Mouse (Mus musculus): ENCODE measurements around the gene Exoc4. TPM values are rescaled to one million over a fixed set of nuclear protein-coding genes. Genes with fewer than 3 reads are reported as not detected.

Exoc4 gene
- polyA plus RNA-seq, 1 experiment = 11.1 TPM

- 85% methylated on average over 3 of the region's 3 CpGs for WGBS
- Histone ChIP-seq H3K4me1 (ENCODE audit: control insufficient read depth, insufficient read depth, low read length) (no peaks in the 10 kb centered on the region), H3K4me3 (replicated peaks; ENCODE audit: extremely low read depth, low read depth, low read length) (no peak overlapping the region)
- DNase-seq = no peak
- TF ChIP-seq CTCF (IDR thresholded peaks at IDR 0.05; ENCODE audit: insufficient read depth, low read length) (no peak), POLR2A (IDR thresholded peaks at IDR 0.05; ENCODE audit: borderline replicate concordance, extremely low read depth, low read depth, low read length) (no peak)
Observed at GRCm38 (mm10) chr6:33831276-33831675, 582.4 kb downstream of the Exoc4 start.

DNA sequence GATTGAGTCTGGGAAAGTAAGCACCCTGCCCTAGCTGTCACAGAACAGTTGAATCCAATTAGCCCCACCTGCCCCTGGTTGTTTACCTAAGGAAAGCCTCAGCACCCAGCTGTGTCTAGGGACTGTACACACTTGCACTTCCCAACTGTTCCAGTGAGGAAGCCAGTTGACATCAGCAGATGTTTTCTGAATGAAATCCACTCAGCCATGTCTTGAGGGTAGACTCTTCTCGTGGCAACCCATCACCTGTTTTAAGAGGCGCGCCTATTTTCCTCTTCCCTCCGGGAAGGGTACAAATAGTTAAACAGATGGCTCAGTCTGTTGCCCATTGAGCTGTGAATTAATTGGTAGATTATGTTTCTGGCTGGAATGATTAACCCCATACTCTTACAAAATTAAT, 584.1 kb downstream of the Exoc4 start:
- 82% methylated on average over 4 of the region's 4 CpGs for WGBS
- H3K4me3 ChIP-seq (replicated peaks; ENCODE audit: extremely low read depth, low read depth, low read length) = no peak overlapping the region
- no peaks in the 10 kb centered on the region for H3K4me1 ChIP-seq (ENCODE audit: control insufficient read depth, insufficient read depth, low read length)
- no peak for DNase-seq
- TF ChIP-seq POLR2A (IDR thresholded peaks at IDR 0.05; ENCODE audit: borderline replicate concordance, extremely low read depth, low read depth, low read length) (no peak), CTCF (IDR thresholded peaks at IDR 0.05; ENCODE audit: insufficient read depth, low read length) (no peak)

- TF ChIP-seq POLR2A (IDR thresholded peaks at IDR 0.05; ENCODE audit: borderline replicate concordance, extremely low read depth, low read depth, low read length) (no peak), CTCF (IDR thresholded peaks at IDR 0.05; ENCODE audit: insufficient read depth, low read length) (no peak)
- H3K4me1 ChIP-seq (ENCODE audit: control insufficient read depth, insufficient read depth, low read length) = no peaks in the 10 kb centered on the region
- WGBS = 69% methylated on average over 3 of the region's 3 CpGs
- DNase-seq = no peak
- no peak overlapping the region for H3K4me3 ChIP-seq (replicated peaks; ENCODE audit: extremely low read depth, low read depth, low read length)
Observed at GRCm38 (mm10) chr6:33836048-33836780, 587.3 kb downstream of the Exoc4 start.

DNA sequence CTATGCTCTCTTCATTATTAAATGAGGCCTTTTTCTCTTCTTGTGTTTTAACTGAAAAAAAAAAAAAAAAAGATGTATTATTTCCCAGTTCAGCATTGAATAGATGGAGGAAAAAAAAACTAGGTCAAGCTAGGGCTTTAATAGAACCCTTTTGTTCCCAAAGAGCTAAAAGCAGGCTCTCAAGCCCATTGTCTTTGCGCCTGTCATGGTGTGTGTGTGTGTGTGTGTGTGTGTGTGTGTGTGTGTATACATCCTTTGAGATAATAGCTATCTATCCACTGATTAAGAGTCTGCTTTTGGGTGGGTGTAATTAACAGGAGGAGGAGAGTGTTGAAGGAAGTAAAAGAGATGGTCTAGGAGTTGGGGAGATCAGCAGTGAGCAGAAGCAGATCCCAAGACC, 594.0 kb downstream of the Exoc4 start:
- Histone ChIP-seq H3K4me3 (replicated peaks; ENCODE audit: extremely low read depth, low read depth, low read length) (no peak overlapping the region), H3K4me1 (ENCODE audit: control insufficient read depth, insufficient read depth, low read length) (no peaks in the 10 kb centered on the region)
- DNase-seq = no peak
- TF ChIP-seq CTCF (IDR thresholded peaks at IDR 0.05; ENCODE audit: insufficient read depth, low read length) = no peak
- no peak for TF ChIP-seq POLR2A (IDR thresholded peaks at IDR 0.05; ENCODE audit: borderline replicate concordance, extremely low read depth, low read depth, low read length)
- WGBS = 67% methylated on average over 1 of the region's 1 CpGs

- no peak for DNase-seq
- Histone ChIP-seq H3K4me3 (replicated peaks; ENCODE audit: extremely low read depth, low read depth, low read length) (no peak overlapping the region), H3K4me1 (ENCODE audit: control insufficient read depth, insufficient read depth, low read length) (no peaks in the 10 kb centered on the region; the same call in 1 of the 2 replicates)
- 94% methylated on average over 3 of the region's 3 CpGs for WGBS
- TF ChIP-seq CTCF (IDR thresholded peaks at IDR 0.05; ENCODE audit: insufficient read depth, low read length) (no peak), POLR2A (IDR thresholded peaks at IDR 0.05; ENCODE audit: borderline replicate concordance, extremely low read depth, low read depth, low read length) (no peak)
Observed at GRCm38 (mm10) chr6:33859049-33859448, 610.2 kb downstream of the Exoc4 start.

- TF ChIP-seq CTCF (IDR thresholded peaks at IDR 0.05; ENCODE audit: insufficient read depth, low read length) = no peak
- no peak for TF ChIP-seq POLR2A (IDR thresholded peaks at IDR 0.05; ENCODE audit: borderline replicate concordance, extremely low read depth, low read depth, low read length)
- WGBS = 34% methylated on average over 3 of the region's 3 CpGs
- no peaks in the 10 kb centered on the region for H3K4me1 ChIP-seq (ENCODE audit: control insufficient read depth, insufficient read depth, low read length)
- no peak for DNase-seq
- H3K4me3 ChIP-seq (replicated peaks; ENCODE audit: extremely low read depth, low read depth, low read length) = no peak overlapping the region
Observed at GRCm38 (mm10) chr6:33865752-33866151, 616.9 kb downstream of the Exoc4 start.

- Histone ChIP-seq H3K4me3 (replicated peaks; ENCODE audit: extremely low read depth, low read depth, low read length) (no peak overlapping the region), H3K4me1 (ENCODE audit: control insufficient read depth, insufficient read depth, low read length) (no peaks in the 10 kb centered on the region)
- 70% methylated on average over 3 of the region's 3 CpGs for WGBS
- DNase-seq = no peak
- TF ChIP-seq POLR2A (IDR thresholded peaks at IDR 0.05; ENCODE audit: borderline replicate concordance, extremely low read depth, low read depth, low read length) (no peak), CTCF (IDR thresholded peaks at IDR 0.05; ENCODE audit: insufficient read depth, low read length) (no peak)
Observed at GRCm38 (mm10) chr6:33866901-33867580, 618.2 kb downstream of the Exoc4 start.

- 63% methylated on average over 3 of the region's 3 CpGs for WGBS
- TF ChIP-seq POLR2A (IDR thresholded peaks at IDR 0.05; ENCODE audit: borderline replicate concordance, extremely low read depth, low read depth, low read length) (no peak), CTCF (IDR thresholded peaks at IDR 0.05; ENCODE audit: insufficient read depth, low read length) (no peak)
- no peak for DNase-seq
- Histone ChIP-seq H3K4me1 (ENCODE audit: control insufficient read depth, insufficient read depth, low read length) (no peaks in the 10 kb centered on the region), H3K4me3 (replicated peaks; ENCODE audit: extremely low read depth, low read depth, low read length) (no peak overlapping the region)
Observed at GRCm38 (mm10) chr6:33869251-33869650, 620.4 kb downstream of the Exoc4 start.

- TF ChIP-seq CTCF (IDR thresholded peaks at IDR 0.05; ENCODE audit: insufficient read depth, low read length) (no peak), POLR2A (IDR thresholded peaks at IDR 0.05; ENCODE audit: borderline replicate concordance, extremely low read depth, low read depth, low read length) (no peak)
- DNase-seq = no peak
- Histone ChIP-seq H3K4me3 (replicated peaks; ENCODE audit: extremely low read depth, low read depth, low read length) (no peak overlapping the region), H3K4me1 (ENCODE audit: control insufficient read depth, insufficient read depth, low read length) (no peaks in the 10 kb centered on the region)
- WGBS = 62% methylated on average over 9 of the region's 9 CpGs
Observed at GRCm38 (mm10) chr6:33870468-33871142, 621.7 kb downstream of the Exoc4 start.
